Mouse (Mus musculus) heart, adult 2 months (tissue): ENCODE results near the gene Grk3. TPM values are rescaled to one million over a fixed set of nuclear protein-coding genes. Genes with fewer than 3 reads are reported as not detected.

Experiments used
- DNase-seq, 2 experiments: peaks; one replicate each; pipeline ENCODE4 v3.0.0; 2021
- H3K27ac ChIP-seq: fragments of 200-600 bp; 2 replicates; pipeline ENCODE4 v1.8.1; 2022
- H3K27me3 ChIP-seq: fragments of 200-500 bp; 2 replicates; pipeline ENCODE4 v1.6.1; 2012; ENCODE audit warnings: mild to moderate bottlenecking, low read length, inconsistent platforms, mixed read lengths; ENCODE audit not compliant: control insufficient read depth, insufficient read depth
- H3K36me3 ChIP-seq: fragments of 200-500 bp; 2 replicates; pipeline ENCODE4 v1.6.1; 2012; ENCODE audit warnings: low read length, inconsistent platforms; ENCODE audit not compliant: control insufficient read depth, insufficient read depth
- H3K4me1 ChIP-seq: fragments of 200-500 bp; 2 replicates; pipeline ENCODE4 v1.6.1; 2011; ENCODE audit warnings: low read length; ENCODE audit not compliant: control insufficient read depth, insufficient read depth
- H3K4me3 ChIP-seq: fragments of 200-600 bp; 2 replicates; pipeline ENCODE4 v1.8.1; 2022
- H3K79me2 ChIP-seq: fragments of 200-500 bp; replicated peaks from 2 replicates; pipeline ENCODE4 v1.6.1; 2012; ENCODE audit warnings: mild to moderate bottlenecking, inconsistent platforms, low read length, moderate library complexity, mixed read lengths; ENCODE audit not compliant: control insufficient read depth, insufficient read depth
- H3K9ac ChIP-seq: fragments of 200-500 bp; 2 replicates; pipeline ENCODE4 v1.6.1; 2012; ENCODE audit warnings: low read depth, mild to moderate bottlenecking, control low read depth, inconsistent platforms, low read length, mixed read lengths
- CTCF ChIP-seq: fragments of 200-600 bp; IDR thresholded peaks from 2 replicates; pipeline ENCODE4 v1.8.1; 2022; ENCODE audit warnings: antibody characterized with exemption, mild to moderate bottlenecking, moderate library complexity
- EP300 ChIP-seq: fragments of 200-500 bp; IDR thresholded peaks from 2 replicates; pipeline ENCODE4 v1.6.1; 2011; ENCODE audit warnings: low read depth, low read length, control low read depth; ENCODE audit not compliant: insufficient read depth
- POLR2A ChIP-seq: fragments of 200-500 bp; IDR thresholded peaks from 2 replicates; pipeline ENCODE4 v1.6.1; 2011; ENCODE audit warnings: mild to moderate bottlenecking, low read depth, low read length, control low read depth; ENCODE audit not compliant: insufficient read depth
- WGBS: fragments of 180-500 bp; shearing (Covaris S2); methylation state at CpG from one replicate; pipeline ENCODE4 v1.1.7; 2018; 5-methylcytosine and 5-hydroxymethylcytosine counted together
- intact Hi-C: fragments of 180-260 bp; cut with DNase I; formaldehyde crosslinking; loops from one replicate; pipeline ENCODE4 v1.15.1; 2025
- long read RNA-seq: library from polyadenylated mRNA; stranded (forward); transcript quantifications from one replicate; pipeline ENCODE4 v2.0.0, GENCODE M21; 2021
- polyA plus RNA-seq: library from polyadenylated mRNA; depleted of rRNA; stranded (reverse); fragments of >200 nt; gene quantifications from 2 replicates; pipeline ENCODE4 v1.2.3, GENCODE M21; 2012; rRNA removed
- total RNA-seq, 2 experiments: library from RNA; stranded (reverse); gene quantifications; 2 replicates each; pipeline ENCODE4 v1.2.3; 2021

Gene Grk3
- total RNA-seq (1 to 10 TPM; 4.9 to 5.2 TPM), polyA plus RNA-seq (8.4 and 16.0 TPM in 2 replicates)
- long read RNA-seq, full-length matches to known transcripts = 2 of 5 reads
- long read RNA-seq, partial matches to known transcripts = 1 of 5 reads
- long read RNA-seq, other reads (novel, unspliced or antisense) = 2 of 5 reads

- peak within 1 kb of the TSS; percentile 53 for H3K27ac ChIP-seq
These were observed at the start of gene Grk3 for GRCm38 (mm10) chr5:113015236-113016061. Gene Grk3 (minus strand): TSS chr5:113015791.

GRCm38 (mm10) chr5:113054308-113054707, 38.7 kb upstream of the Grk3 start:
- intact Hi-C loops = loop anchor here (1.0 kb wide), 1 partner anchor 183 kb away; no protein-coding TSS in a partner anchor
- H3K27me3 ChIP-seq = no peaks in the 10 kb centered on the region
- DNase-seq = peak; percentile 72 to 87
- H3K9ac ChIP-seq = no peak overlapping the region
- 7% methylated on average over 16 of the region's 16 CpGs for WGBS
- H3K4me3 ChIP-seq = no peak overlapping the region
- no peaks in the 10 kb centered on the region for H3K36me3 ChIP-seq
- peak; percentile 98 for TF ChIP-seq EP300
- TF ChIP-seq POLR2A = no peak
- TF ChIP-seq CTCF = peak; percentile 84
- H3K27ac ChIP-seq = no peak overlapping the region
- H3K79me2 ChIP-seq = no peaks in the 10 kb centered on the region
- H3K4me1 ChIP-seq = no peaks in the 10 kb centered on the region

More at GRCm38 (mm10) chr5:113015236-113016061, at the start of gene Grk3:
- Histone ChIP-seq H3K79me2 (no peaks in the 10 kb centered on the region), H3K27me3 (no peaks in the 10 kb centered on the region), H3K36me3 (no peaks in the 10 kb centered on the region), H3K9ac (peak within 1 kb of the TSS; percentile 71), H3K4me3 (peak within 1 kb of the TSS; percentile 50), H3K4me1 (peaks cover 3% of the 10 kb centered on the region)
- intact Hi-C loops = loop anchor here (2.0 kb wide), 1 partner anchor 143 kb away; no protein-coding TSS in a partner anchor
- peak; percentile 70 to 73 for DNase-seq
- WGBS = 2% methylated on average over 52 of the region's 52 CpGs
- no peak for TF ChIP-seq EP300
- no peak for TF ChIP-seq CTCF
- peak; percentile 49; the same call in 1 of the 2 replicates for TF ChIP-seq POLR2A

- intact Hi-C loops = no loop called here
- Histone ChIP-seq H3K79me2 (no peaks in the 10 kb centered on the region), H3K4me3 (no peak overlapping the region), H3K27me3 (no peaks in the 10 kb centered on the region), H3K9ac (no peak overlapping the region), H3K36me3 (no peaks in the 10 kb centered on the region), H3K27ac (no peak overlapping the region), H3K4me1 (no peaks in the 10 kb centered on the region)
- TF ChIP-seq POLR2A (no peak), EP300 (no peak), CTCF (no peak)
- no peak for DNase-seq
- 53% methylated on average over 7 of the region's 7 CpGs for WGBS
These were observed 35.1 kb upstream of the Grk3 start for GRCm38 (mm10) chr5:113050581-113051185.

GRCm38 (mm10) chr5:113049876-113050275, 34.3 kb upstream of the Grk3 start:
- no peak overlapping the region for H3K9ac ChIP-seq
- H3K4me1 ChIP-seq = no peaks in the 10 kb centered on the region
- DNase-seq = no peak
- no peaks in the 10 kb centered on the region for H3K36me3 ChIP-seq
- no peaks in the 10 kb centered on the region for H3K27me3 ChIP-seq
- TF ChIP-seq EP300 (no peak), POLR2A (no peak), CTCF (no peak)
- H3K4me3 ChIP-seq = no peak overlapping the region
- no peaks in the 10 kb centered on the region for H3K79me2 ChIP-seq
- intact Hi-C loops = no loop called here
- H3K27ac ChIP-seq = no peak overlapping the region

- H3K9ac ChIP-seq = no peak overlapping the region
- no peaks in the 10 kb centered on the region for H3K79me2 ChIP-seq
- TF ChIP-seq POLR2A (no peak), CTCF (no peak), EP300 (no peak)
- H3K36me3 ChIP-seq = no peaks in the 10 kb centered on the region
- no peak for DNase-seq
- intact Hi-C loops = no loop called here
- H3K27ac ChIP-seq = no peak overlapping the region
- peaks cover 3% of the 10 kb centered on the region for H3K4me1 ChIP-seq
- H3K27me3 ChIP-seq = no peaks in the 10 kb centered on the region
- H3K4me3 ChIP-seq = no peak overlapping the region
- WGBS = 83% methylated on average over 10 of the region's 10 CpGs
These were observed 30.1 kb upstream of the Grk3 start for GRCm38 (mm10) chr5:113045511-113046273.
